Mouse (Mus musculus): Measurements from ENCODE around the gene Ripor2. TPM values are rescaled to one million over a fixed set of nuclear protein-coding genes. Genes with fewer than 3 reads are reported as not detected.

The Ripor2 gene
- polyA plus RNA-seq, 1 experiment from 2014 or later: 3.5 TPM

- ATAC-seq (no peak), DNase-seq (ENCODE audit: low read depth, low spot score) (no peak)
- H3K27me3 ChIP-seq: no peaks in the 10 kb centered on the region
- CTCF ChIA-PET: no interaction called here
- POLR2A ChIA-PET: no interaction called here
- in situ Hi-C loops (cut with MboI; ENCODE audit: low pct_unique_long_range_greater_than_20kb): no loop called here
- TF ChIP-seq CTCF (IDR thresholded peaks at IDR 0.05): no peak
These were observed 23.0 kb downstream of the Ripor2 start for GRCm38 (mm10) chr13:24604761-24605591.

GRCm38 (mm10) chr13:24605755-24606154 lies 23.8 kb downstream of the Ripor2 start:
- no peak for DNase-seq (ENCODE audit: low read depth, low spot score)
- no peak for TF ChIP-seq CTCF (IDR thresholded peaks at IDR 0.05)
- ChIA-PET CTCF (no interaction called here), POLR2A (no interaction called here)
- H3K27me3 ChIP-seq: no peaks in the 10 kb centered on the region
- in situ Hi-C loops (cut with MboI; ENCODE audit: low pct_unique_long_range_greater_than_20kb): no loop called here
- ATAC-seq: no peak

GRCm38 (mm10) chr13:24607961-24608360 lies 26.0 kb downstream of the Ripor2 start:
- no peak for TF ChIP-seq CTCF (IDR thresholded peaks at IDR 0.05)
- ChIA-PET POLR2A (no interaction called here), CTCF (no interaction called here)
- ATAC-seq (no peak), DNase-seq (ENCODE audit: low read depth, low spot score) (no peak)
- no peaks in the 10 kb centered on the region for H3K27me3 ChIP-seq
- in situ Hi-C loops (cut with MboI; ENCODE audit: low pct_unique_long_range_greater_than_20kb): no loop called here

GRCm38 (mm10) chr13:24608709-24609108 lies 26.7 kb downstream of the Ripor2 start:
- DNase-seq (ENCODE audit: low read depth, low spot score) (no peak), ATAC-seq (no peak)
- ChIA-PET CTCF (no interaction called here), POLR2A (no interaction called here)
- no peak for TF ChIP-seq CTCF (IDR thresholded peaks at IDR 0.05)
- H3K27me3 ChIP-seq: no peaks in the 10 kb centered on the region
- in situ Hi-C loops (cut with MboI; ENCODE audit: low pct_unique_long_range_greater_than_20kb): no loop called here

- ChIA-PET POLR2A (interaction anchor here (1.2 kb wide), 1 partner anchor 45 kb away, joined by 3 read pairs; no protein-coding TSS in a partner anchor), CTCF (interaction anchor here (1.3 to 1.4 kb wide), 2 partner anchors 15 to 43 kb away, joined by 3 read pairs; no protein-coding TSS in a partner anchor)
- no peaks in the 10 kb centered on the region for H3K27me3 ChIP-seq
- TF ChIP-seq CTCF (IDR thresholded peaks at IDR 0.05): no peak
- DNase-seq (ENCODE audit: low read depth, low spot score) (no peak), ATAC-seq (no peak)
- in situ Hi-C loops (cut with MboI; ENCODE audit: low pct_unique_long_range_greater_than_20kb): no loop called here
These were observed 28.9 kb downstream of the Ripor2 start for GRCm38 (mm10) chr13:24610883-24611282.

- ChIA-PET CTCF (no interaction called here), POLR2A (no interaction called here)
- no peaks in the 10 kb centered on the region for H3K27me3 ChIP-seq
- in situ Hi-C loops (cut with MboI; ENCODE audit: low pct_unique_long_range_greater_than_20kb): no loop called here
- no peak for ATAC-seq
- no peak for TF ChIP-seq CTCF (IDR thresholded peaks at IDR 0.05)
- no peak for DNase-seq (ENCODE audit: low read depth, low spot score)
These were observed 31.0 kb downstream of the Ripor2 start for GRCm38 (mm10) chr13:24613031-24613430.

- no peaks in the 10 kb centered on the region for H3K27me3 ChIP-seq
- DNase-seq (ENCODE audit: low read depth, low spot score) (no peak), ATAC-seq (no peak)
- in situ Hi-C loops (cut with MboI; ENCODE audit: low pct_unique_long_range_greater_than_20kb): no loop called here
- CTCF ChIA-PET: no interaction called here
- POLR2A ChIA-PET: no interaction called here
- no peak for TF ChIP-seq CTCF (IDR thresholded peaks at IDR 0.05)
These were observed 31.4 kb downstream of the Ripor2 start for GRCm38 (mm10) chr13:24613433-24613832.

GRCm38 (mm10) chr13:24613927-24614780 lies 32.2 kb downstream of the Ripor2 start:
- POLR2A ChIA-PET: no interaction called here
- ATAC-seq: no peak
- in situ Hi-C loops (cut with MboI; ENCODE audit: low pct_unique_long_range_greater_than_20kb): no loop called here
- no peaks in the 10 kb centered on the region for H3K27me3 ChIP-seq
- no peak for DNase-seq (ENCODE audit: low read depth, low spot score)
- TF ChIP-seq CTCF (IDR thresholded peaks at IDR 0.05): no peak
- CTCF ChIA-PET: no interaction called here

GRCm38 (mm10) chr13:24615921-24616565 lies 34.1 kb downstream of the Ripor2 start:
- POLR2A ChIA-PET: no interaction called here
- ATAC-seq (no peak), DNase-seq (ENCODE audit: low read depth, low spot score) (no peak)
- in situ Hi-C loops (cut with MboI; ENCODE audit: low pct_unique_long_range_greater_than_20kb): no loop called here
- CTCF ChIA-PET: interaction anchor here (1.8 kb wide), 1 partner anchor 134 kb away, joined by 4 read pairs; no protein-coding TSS in a partner anchor
- no peaks in the 10 kb centered on the region for H3K27me3 ChIP-seq
- peak; percentile 39 for TF ChIP-seq CTCF (IDR thresholded peaks at IDR 0.05)

GRCm38 (mm10) chr13:24616645-24617044 lies 34.7 kb downstream of the Ripor2 start:
- no peaks in the 10 kb centered on the region for H3K27me3 ChIP-seq
- ATAC-seq (no peak), DNase-seq (ENCODE audit: low read depth, low spot score) (no peak)
- POLR2A ChIA-PET: interaction anchor here (0.6 kb wide), 1 partner anchor 19 kb away, joined by 4 read pairs; no protein-coding TSS in a partner anchor
- in situ Hi-C loops (cut with MboI; ENCODE audit: low pct_unique_long_range_greater_than_20kb): no loop called here
- CTCF ChIA-PET: interaction anchor here (1.8 kb wide), 1 partner anchor 134 kb away, joined by 4 read pairs; no protein-coding TSS in a partner anchor
- no peak for TF ChIP-seq CTCF (IDR thresholded peaks at IDR 0.05)
